13 mouse cellular contexts compared by ENCODE assay signal in genomic region chr13:6189566-6189965, GRCm38 (mm10).
A peak's percentile ranks its signal among the peaks of the same experiment; 100 is the strongest.
DNase-seq lines count a peak whose midpoint lies in the region; ATAC-seq lines count a peak whose summit lies in the region.
"Had no signal": no experiment of that assay in that cellular context is flagged by ENCODE, and none has a peak within 500 bp of the region (broad histone marks: within the 10 kb centered on the region; RNA-seq: fewer than 3 reads in every experiment).

No protein-coding gene starts in this region.

- WGBS in forebrain, embryonic 16.5 days: 32% methylated on average over 7 of the region's 7 CpGs
- WGBS in forebrain, embryonic 11.5 days: 51% methylated on average over 7 of the region's 7 CpGs
- WGBS in midbrain, embryonic 11.5 days: 28% methylated on average over 7 of the region's 7 CpGs
- 40% methylated on average over 7 of the region's 7 CpGs for WGBS in midbrain, embryonic 10.5 days
- WGBS in stomach, embryonic 16.5 days: 37% methylated on average over 7 of the region's 7 CpGs

- no peak overlapping the region for H3K4me2 ChIP-seq in forebrain, embryonic 16.5 days (ENCODE audit: low read length)
- H3K4me2 ChIP-seq in forebrain, embryonic 11.5 days (ENCODE audit: low read depth, low read length, severe bottlenecking): no peak overlapping the region
- H3K4me2 ChIP-seq in midbrain, embryonic 11.5 days: no peak overlapping the region
- 0 out of 2 replicates have a peak overlapping the region, but pooled peaks have one; percentile 19 for H3K4me2 ChIP-seq in stomach, embryonic 16.5 days (ENCODE audit: low read depth, low read length)
- H3K4me2 ChIP-seq: heart, embryonic 15.5 days; kidney, embryonic 15.5 days; liver, embryonic 12.5 days had no signal

- H3K27ac ChIP-seq in forebrain, embryonic 16.5 days (ENCODE audit: low read length): peak overlapping the region; percentile 45
- no peak overlapping the region for H3K27ac ChIP-seq in forebrain, embryonic 11.5 days (ENCODE audit: low read depth, low read length)
- H3K27ac ChIP-seq in midbrain, embryonic 11.5 days (ENCODE audit: low read depth, low read length): no peak overlapping the region
- H3K27ac ChIP-seq in midbrain, embryonic 10.5 days (replicated peaks): no peak overlapping the region
- peak overlapping the region; percentile 67 for H3K27ac ChIP-seq in stomach, embryonic 16.5 days (ENCODE audit: low read length)
- H3K27ac ChIP-seq: heart, embryonic 15.5 days; kidney, embryonic 15.5 days; liver, embryonic 12.5 days had no signal

- peaks cover 19% of the 10 kb centered on the region for H3K4me1 ChIP-seq in forebrain, embryonic 16.5 days (replicated peaks; ENCODE audit: control insufficient read depth, insufficient read depth, low read length)
- peaks cover 2% of the 10 kb centered on the region; the same call in 1 of the 2 replicates for H3K4me1 ChIP-seq in forebrain, embryonic 11.5 days (replicated peaks; ENCODE audit: control insufficient read depth, insufficient read depth, low read length)
- H3K4me1 ChIP-seq in midbrain, embryonic 11.5 days (ENCODE audit: control insufficient read depth, insufficient read depth, low read length): peaks cover 2% of the 10 kb centered on the region; the same call in 1 of the 2 replicates
- H3K4me1 ChIP-seq in midbrain, embryonic 10.5 days: peaks cover 30% of the 10 kb centered on the region
- peaks cover 15% of the 10 kb centered on the region for H3K4me1 ChIP-seq in stomach, embryonic 16.5 days (ENCODE audit: control insufficient read depth, insufficient read depth, low read length)
- H3K4me1 ChIP-seq: liver, embryonic 12.5 days had no signal

- H3K27me3 ChIP-seq in forebrain, embryonic 16.5 days (replicated peaks; ENCODE audit: control insufficient read depth, insufficient read depth, low read length): no peaks in the 10 kb centered on the region
- H3K27me3 ChIP-seq in forebrain, embryonic 11.5 days (ENCODE audit: control insufficient read depth, insufficient read depth, low read length): no peaks in the 10 kb centered on the region
- H3K27me3 ChIP-seq in midbrain, embryonic 11.5 days (ENCODE audit: control insufficient read depth, insufficient read depth, low read length): no peaks in the 10 kb centered on the region
- no peaks in the 10 kb centered on the region; the same call in 1 of the 2 replicates for H3K27me3 ChIP-seq in midbrain, embryonic 10.5 days (ENCODE audit: low read depth, poor library complexity, severe bottlenecking)
- no peaks in the 10 kb centered on the region for H3K27me3 ChIP-seq in stomach, embryonic 16.5 days (ENCODE audit: control insufficient read depth, insufficient read depth, low read length)
- H3K27me3 ChIP-seq: heart, embryonic 15.5 days; kidney, embryonic 15.5 days; liver, embryonic 12.5 days had no signal

- no peak overlapping the region for H3K9ac ChIP-seq in forebrain, embryonic 16.5 days (replicated peaks; ENCODE audit: low read depth, low read length)
- no peak overlapping the region for H3K9ac ChIP-seq in forebrain, embryonic 11.5 days (ENCODE audit: low read length)
- H3K9ac ChIP-seq in midbrain, embryonic 11.5 days (ENCODE audit: low read length): no peak overlapping the region
- no peak overlapping the region for H3K9ac ChIP-seq in stomach, embryonic 16.5 days (ENCODE audit: low read length)
- H3K9ac ChIP-seq: heart, embryonic 15.5 days; kidney, embryonic 15.5 days; liver, embryonic 12.5 days had no signal

- ATAC-seq in forebrain, embryonic 16.5 days: no peak
- no peak for ATAC-seq in forebrain, embryonic 11.5 days (replicated peaks; ENCODE audit: low FRiP score)
- no peak for ATAC-seq in midbrain, embryonic 11.5 days (ENCODE audit: low FRiP score)
- ATAC-seq in stomach, embryonic 16.5 days (ENCODE audit: insufficient read depth, low FRiP score): no peak
- ATAC-seq: liver, embryonic 12.5 days had no signal

- no peak overlapping the region for H3K4me3 ChIP-seq in forebrain, embryonic 16.5 days (replicated peaks; ENCODE audit: low read length)
- H3K4me3 ChIP-seq in forebrain, embryonic 11.5 days (ENCODE audit: low read depth, low read length): no peak overlapping the region
- H3K4me3 ChIP-seq in midbrain, embryonic 11.5 days (ENCODE audit: low read depth, low read length): no peak overlapping the region
- H3K4me3 ChIP-seq in midbrain, embryonic 10.5 days: no peak overlapping the region
- H3K4me3 ChIP-seq in stomach, embryonic 16.5 days (replicated peaks; ENCODE audit: low read length): no peak overlapping the region
- H3K4me3 ChIP-seq: heart, embryonic 15.5 days; kidney, embryonic 15.5 days; liver, embryonic 12.5 days had no signal

- no peak for DNase-seq in forebrain, embryonic 11.5 days (ENCODE audit: low spot score)
- DNase-seq in midbrain, embryonic 11.5 days (ENCODE audit: low spot score, missing footprints): peak; percentile 85
- DNase-seq in midbrain, embryonic 10.5 days (ENCODE audit: low spot score): no peak
- DNase-seq in lung, postnatal 10 days: peak; percentile 43
- no peak for DNase-seq in adrenal gland, postnatal 25 days
- DNase-seq in natural killer cell, adult 2 months (ENCODE audit: low spot score in 2 of 2): no peak
- DNase-seq: cerebellum, postnatal 36 days; right cerebral cortex, postnatal 4 days had no signal

- H3K36me3 ChIP-seq in forebrain, embryonic 16.5 days (ENCODE audit: control insufficient read depth, insufficient read depth): no peaks in the 10 kb centered on the region
- no peaks in the 10 kb centered on the region for H3K36me3 ChIP-seq in forebrain, embryonic 11.5 days (ENCODE audit: control insufficient read depth, insufficient read depth, low read length)
- H3K36me3 ChIP-seq in midbrain, embryonic 11.5 days (ENCODE audit: control insufficient read depth, insufficient read depth, low read length): no peaks in the 10 kb centered on the region
- H3K36me3 ChIP-seq in midbrain, embryonic 10.5 days: no peaks in the 10 kb centered on the region
- H3K36me3 ChIP-seq in stomach, embryonic 16.5 days (ENCODE audit: control insufficient read depth, insufficient read depth, low read length): no peaks in the 10 kb centered on the region
- H3K36me3 ChIP-seq: heart, embryonic 15.5 days; kidney, embryonic 15.5 days; liver, embryonic 12.5 days had no signal

- no peaks in the 10 kb centered on the region for H3K9me3 ChIP-seq in forebrain, embryonic 16.5 days (ENCODE audit: control insufficient read depth, low read length)
- no peaks in the 10 kb centered on the region for H3K9me3 ChIP-seq in forebrain, embryonic 11.5 days (ENCODE audit: control insufficient read depth, low read length)
- no peaks in the 10 kb centered on the region for H3K9me3 ChIP-seq in midbrain, embryonic 11.5 days (ENCODE audit: control insufficient read depth, low read length)
- no peaks in the 10 kb centered on the region for H3K9me3 ChIP-seq in midbrain, embryonic 10.5 days (replicated peaks)
- H3K9me3 ChIP-seq in stomach, embryonic 16.5 days (replicated peaks; ENCODE audit: control insufficient read depth, low read length): no peaks in the 10 kb centered on the region
- H3K9me3 ChIP-seq: heart, embryonic 15.5 days; kidney, embryonic 15.5 days; liver, embryonic 12.5 days had no signal

Comparison
In these comparisons a context has a peak if more than half of its experiments do, and no peak if none do; other contexts are left out.
1. H3K27ac ChIP-seq: peak in forebrain, embryonic 16.5 days (single experiment) and stomach, embryonic 16.5 days (single experiment); none in forebrain, embryonic 11.5 days (single experiment), midbrain, embryonic 11.5 days (single experiment) and midbrain, embryonic 10.5 days (single experiment).
2. DNase-seq: peak in midbrain, embryonic 11.5 days (single experiment) and lung, postnatal 10 days (single experiment); none in forebrain, embryonic 11.5 days (single experiment), midbrain, embryonic 10.5 days (single experiment), adrenal gland, postnatal 25 days (single experiment) and natural killer cell, adult 2 months (0 of 2).